Mouse (Mus musculus): ENCODE measurements around the gene Mid1. TPM values are rescaled to one million over a fixed set of nuclear protein-coding genes. Genes with fewer than 3 reads are reported as not detected.

Mid1 gene
- polyA plus RNA-seq, 1 experiment from 2014 or later = 1.1 TPM

DNA sequence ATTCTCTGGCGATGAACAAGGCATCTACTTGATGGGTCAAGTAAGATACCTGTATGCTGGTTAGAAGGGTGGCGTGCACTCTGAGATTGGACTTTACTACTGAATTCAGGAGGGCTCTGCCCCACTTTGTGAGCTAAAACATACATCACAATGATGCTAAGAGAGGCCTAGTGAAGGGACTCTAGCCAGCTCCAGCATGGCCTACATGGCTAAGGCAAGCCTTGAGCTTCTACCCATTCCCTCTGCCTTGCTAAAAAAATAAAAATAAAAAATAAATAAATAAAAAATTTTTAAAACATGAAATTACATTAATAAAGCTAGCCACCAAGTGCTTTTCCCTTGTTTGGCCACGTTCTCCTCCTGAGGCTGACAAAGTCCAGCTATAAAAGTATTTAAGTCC lies 94.5 kb downstream of the Mid1 start, which contains the start of gene 4933400A11Rik:
TSS of gene 4933400A11Rik (minus strand) at position 101 of the 400 bp plus-strand sequence.
- H3K4me2 ChIP-seq = no peak within 1 kb of the TSS
- H3K36me3 ChIP-seq = no peaks in the 10 kb centered on the region
- H3K4me3 ChIP-seq (replicated peaks) = no peak within 1 kb of the TSS
- H3K27ac ChIP-seq = no peak within 1 kb of the TSS
- ATAC-seq (ENCODE audit: low read depth) = no peak
- H3K9me3 ChIP-seq (replicated peaks) = no peaks in the 10 kb centered on the region
- H3K4me1 ChIP-seq (replicated peaks) = no peaks in the 10 kb centered on the region
- no peak within 1 kb of the TSS for H3K9ac ChIP-seq
- 48% methylated on average over 3 of the region's 3 CpGs for WGBS (ENCODE audit: insufficient replicate concordance)
- no peak for DNase-seq
- no peaks in the 10 kb centered on the region for H3K27me3 ChIP-seq

DNA sequence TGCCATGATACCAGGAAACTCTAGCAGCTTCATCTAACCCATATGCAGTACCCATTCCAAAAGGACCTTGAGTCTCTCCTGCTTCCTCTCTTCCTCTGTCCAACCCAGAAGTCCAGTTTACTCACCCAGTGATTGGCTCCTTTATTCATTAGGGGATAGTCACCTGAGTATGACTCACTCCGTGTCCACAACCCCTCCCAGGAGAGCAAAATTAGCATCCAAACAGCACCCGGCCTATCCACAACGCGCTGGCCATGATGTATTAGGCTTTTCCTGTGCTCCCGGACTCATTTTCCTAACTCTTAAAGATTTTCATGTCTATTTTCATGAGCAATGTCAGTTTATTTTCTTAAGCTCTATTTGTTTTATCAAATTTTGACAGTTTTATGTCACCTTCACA lies 104.7 kb downstream of the Mid1 start:
- no peak overlapping the region for H3K4me3 ChIP-seq (replicated peaks)
- 64% methylated on average over 5 of the region's 5 CpGs for WGBS (ENCODE audit: insufficient replicate concordance)
- no peak for DNase-seq

DNA sequence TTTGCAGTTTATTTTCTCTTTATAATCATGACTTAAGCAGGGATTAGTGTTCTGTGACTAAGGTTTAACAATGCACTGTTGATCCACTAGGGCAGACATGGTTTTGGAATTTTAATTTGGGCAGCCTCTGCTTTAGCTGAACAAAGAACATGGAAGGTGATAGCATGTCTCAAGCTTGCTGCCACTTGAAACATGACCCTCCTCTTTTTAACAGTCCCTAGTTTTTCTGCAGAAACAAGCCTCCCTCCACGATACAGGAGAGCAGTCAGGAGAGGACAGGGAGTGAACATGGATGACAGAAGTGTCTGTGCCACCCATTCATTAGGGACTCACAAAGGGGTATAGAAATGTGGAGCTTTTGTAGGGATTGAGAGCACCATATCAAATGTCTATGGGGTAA lies 107.9 kb downstream of the Mid1 start:
- no peak overlapping the region for H3K9ac ChIP-seq
- H3K4me2 ChIP-seq = no peak overlapping the region
- DNase-seq = no peak
- H3K27me3 ChIP-seq = no peaks in the 10 kb centered on the region
- no peak overlapping the region for H3K27ac ChIP-seq
- H3K9me3 ChIP-seq (replicated peaks) = no peaks in the 10 kb centered on the region
- no peak overlapping the region for H3K4me3 ChIP-seq (replicated peaks)
- 52% methylated on average over 1 of the region's 1 CpGs for WGBS (ENCODE audit: insufficient replicate concordance)
- H3K36me3 ChIP-seq = no peaks in the 10 kb centered on the region
- H3K4me1 ChIP-seq (replicated peaks) = no peaks in the 10 kb centered on the region
- ATAC-seq (ENCODE audit: low read depth) = no peak

More for the DNA sequence above, 104.7 kb downstream of the Mid1 start:
- no peaks in the 10 kb centered on the region for H3K4me1 ChIP-seq (replicated peaks)
- no peaks in the 10 kb centered on the region for H3K27me3 ChIP-seq
- ATAC-seq (ENCODE audit: low read depth) = no peak
- H3K4me2 ChIP-seq = no peak overlapping the region
- H3K36me3 ChIP-seq = no peaks in the 10 kb centered on the region
- no peaks in the 10 kb centered on the region for H3K9me3 ChIP-seq (replicated peaks)
- H3K27ac ChIP-seq = no peak overlapping the region
- H3K9ac ChIP-seq = no peak overlapping the region

GRCm38 (mm10) chrX:169794421-169794820 lies 109.4 kb downstream of the Mid1 start:
- no peak for ATAC-seq (ENCODE audit: low read depth)

GRCm38 (mm10) chrX:169794831-169795311 lies 109.9 kb downstream of the Mid1 start:
- DNase-seq (no peak), ATAC-seq (ENCODE audit: low read depth) (no peak)
- Histone ChIP-seq H3K4me3 (replicated peaks) (no peak overlapping the region), H3K9me3 (replicated peaks) (no peaks in the 10 kb centered on the region), H3K27ac (no peak overlapping the region), H3K9ac (no peak overlapping the region), H3K36me3 (no peaks in the 10 kb centered on the region), H3K4me2 (no peak overlapping the region), H3K27me3 (no peaks in the 10 kb centered on the region), H3K4me1 (replicated peaks) (no peaks in the 10 kb centered on the region)
- WGBS (ENCODE audit: insufficient replicate concordance) = 31% methylated on average over 7 of the region's 7 CpGs

More at GRCm38 (mm10) chrX:169794421-169794820, 109.4 kb downstream of the Mid1 start:
- 59% methylated on average over 4 of the region's 4 CpGs for WGBS (ENCODE audit: insufficient replicate concordance)
- Histone ChIP-seq H3K9me3 (replicated peaks) (no peaks in the 10 kb centered on the region), H3K36me3 (no peaks in the 10 kb centered on the region), H3K4me2 (no peak overlapping the region), H3K9ac (no peak overlapping the region), H3K27me3 (no peaks in the 10 kb centered on the region), H3K4me3 (replicated peaks) (no peak overlapping the region), H3K27ac (no peak overlapping the region), H3K4me1 (replicated peaks) (no peaks in the 10 kb centered on the region)
- no peak for DNase-seq

DNA sequence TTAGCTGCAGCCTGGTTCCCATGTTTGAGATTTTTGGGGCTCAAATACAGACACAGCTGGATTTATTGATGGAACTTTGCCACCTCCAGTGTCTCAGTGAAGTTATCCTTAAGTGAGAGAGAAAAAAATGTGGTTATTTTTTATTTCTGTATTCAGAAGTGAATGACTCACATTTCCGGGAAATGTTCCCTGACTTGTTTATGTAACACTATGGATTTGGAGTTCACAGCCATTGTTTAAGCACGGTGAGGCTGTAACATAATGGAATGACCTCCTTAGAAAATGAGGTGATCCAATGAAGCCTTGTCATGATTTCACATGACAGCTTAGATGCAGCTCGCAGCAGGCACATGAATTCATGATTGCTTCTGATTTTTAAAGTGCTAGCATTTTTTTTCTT lies 112.1 kb downstream of the Mid1 start:
- H3K4me2 ChIP-seq = no peak overlapping the region
- H3K4me3 ChIP-seq (replicated peaks) = no peak overlapping the region
- ATAC-seq (ENCODE audit: low read depth) (no peak), DNase-seq (no peak)
- H3K36me3 ChIP-seq = no peaks in the 10 kb centered on the region
- no peak overlapping the region for H3K27ac ChIP-seq
- WGBS (ENCODE audit: insufficient replicate concordance) = 47% methylated on average over 3 of the region's 3 CpGs
- H3K9ac ChIP-seq = no peak overlapping the region
- no peaks in the 10 kb centered on the region for H3K9me3 ChIP-seq (replicated peaks)
- H3K4me1 ChIP-seq (replicated peaks) = no peaks in the 10 kb centered on the region
- no peaks in the 10 kb centered on the region for H3K27me3 ChIP-seq

GRCm38 (mm10) chrX:169798987-169799680 lies 114.1 kb downstream of the Mid1 start:
- Histone ChIP-seq H3K27me3 (no peaks in the 10 kb centered on the region), H3K27ac (no peak overlapping the region), H3K4me3 (replicated peaks) (no peak overlapping the region), H3K4me2 (no peak overlapping the region), H3K9me3 (replicated peaks) (no peaks in the 10 kb centered on the region), H3K4me1 (replicated peaks) (no peaks in the 10 kb centered on the region), H3K36me3 (no peaks in the 10 kb centered on the region), H3K9ac (no peak overlapping the region)
- ATAC-seq (ENCODE audit: low read depth) (no peak), DNase-seq (no peak)
- WGBS (ENCODE audit: insufficient replicate concordance) = 4% methylated on average over 11 of the region's 11 CpGs

GRCm38 (mm10) chrX:169800238-169800637 lies 115.2 kb downstream of the Mid1 start:
- no peaks in the 10 kb centered on the region for H3K4me1 ChIP-seq (replicated peaks)
- no peaks in the 10 kb centered on the region for H3K9me3 ChIP-seq (replicated peaks)

DNA sequence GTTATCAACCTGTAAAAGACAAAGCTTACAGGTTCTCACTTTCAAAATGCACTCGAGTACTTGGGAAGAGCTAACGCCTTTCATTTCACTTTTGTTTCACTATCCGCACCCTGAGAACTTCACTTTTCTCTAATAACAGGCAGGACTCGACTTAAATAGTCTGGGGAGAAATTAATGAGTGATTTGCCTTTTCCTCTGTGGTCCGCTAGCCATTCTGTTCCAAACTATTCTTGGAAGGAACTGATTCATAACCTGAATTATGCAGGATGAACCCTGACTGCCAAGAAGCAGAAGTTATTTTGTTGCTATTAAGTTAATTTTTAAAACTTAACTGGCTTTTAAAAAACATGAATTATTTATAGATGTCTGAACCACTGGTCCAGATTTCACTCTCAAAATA lies 120.8 kb downstream of the Mid1 start:
- no peak overlapping the region for H3K9ac ChIP-seq
- no peak overlapping the region for H3K27ac ChIP-seq
- no peak overlapping the region for H3K4me3 ChIP-seq (replicated peaks)
- no peaks in the 10 kb centered on the region for H3K36me3 ChIP-seq
- H3K4me2 ChIP-seq = no peak overlapping the region
- DNase-seq (no peak), ATAC-seq (ENCODE audit: low read depth) (no peak)
- no peaks in the 10 kb centered on the region for H3K9me3 ChIP-seq (replicated peaks)
- no peaks in the 10 kb centered on the region for H3K27me3 ChIP-seq
- no peaks in the 10 kb centered on the region for H3K4me1 ChIP-seq (replicated peaks)
- 43% methylated on average over 5 of the region's 5 CpGs for WGBS (ENCODE audit: insufficient replicate concordance)

More at GRCm38 (mm10) chrX:169800238-169800637, 115.2 kb downstream of the Mid1 start:
- H3K4me2 ChIP-seq = no peak overlapping the region
- H3K36me3 ChIP-seq = no peaks in the 10 kb centered on the region
- 38% methylated on average over 4 of the region's 4 CpGs for WGBS (ENCODE audit: insufficient replicate concordance)
- H3K27me3 ChIP-seq = no peaks in the 10 kb centered on the region
- H3K27ac ChIP-seq = no peak overlapping the region
- no peak overlapping the region for H3K9ac ChIP-seq
- H3K4me3 ChIP-seq (replicated peaks) = no peak overlapping the region
- ATAC-seq (ENCODE audit: low read depth) (no peak), DNase-seq (no peak)

DNA sequence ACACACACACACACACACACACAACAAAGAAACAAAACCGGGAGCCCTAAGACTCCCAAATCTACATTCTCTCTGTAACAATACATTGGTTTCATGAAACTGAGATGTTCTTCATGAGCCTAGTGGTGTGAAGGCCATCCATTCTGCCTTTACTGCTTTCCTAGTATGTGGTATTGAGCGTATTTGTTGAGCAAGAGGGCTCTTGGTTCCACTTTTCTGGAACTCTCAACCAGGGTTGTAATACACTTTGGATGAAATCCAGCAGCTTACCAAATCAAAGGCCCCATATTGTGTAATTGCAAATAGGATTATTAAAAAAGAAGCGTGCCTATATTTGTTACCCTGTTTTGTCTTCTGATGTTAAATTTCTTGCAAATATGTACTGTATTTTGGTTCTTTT lies 122.7 kb downstream of the Mid1 start:
- Histone ChIP-seq H3K9ac (no peak overlapping the region), H3K27me3 (no peaks in the 10 kb centered on the region), H3K4me1 (replicated peaks) (no peaks in the 10 kb centered on the region), H3K36me3 (no peaks in the 10 kb centered on the region), H3K4me3 (replicated peaks) (no peak overlapping the region), H3K4me2 (no peak overlapping the region), H3K27ac (no peak overlapping the region), H3K9me3 (replicated peaks) (no peaks in the 10 kb centered on the region)
- DNase-seq (no peak), ATAC-seq (ENCODE audit: low read depth) (no peak)
- WGBS (ENCODE audit: insufficient replicate concordance) = 60% methylated on average over 3 of the region's 3 CpGs

DNA sequence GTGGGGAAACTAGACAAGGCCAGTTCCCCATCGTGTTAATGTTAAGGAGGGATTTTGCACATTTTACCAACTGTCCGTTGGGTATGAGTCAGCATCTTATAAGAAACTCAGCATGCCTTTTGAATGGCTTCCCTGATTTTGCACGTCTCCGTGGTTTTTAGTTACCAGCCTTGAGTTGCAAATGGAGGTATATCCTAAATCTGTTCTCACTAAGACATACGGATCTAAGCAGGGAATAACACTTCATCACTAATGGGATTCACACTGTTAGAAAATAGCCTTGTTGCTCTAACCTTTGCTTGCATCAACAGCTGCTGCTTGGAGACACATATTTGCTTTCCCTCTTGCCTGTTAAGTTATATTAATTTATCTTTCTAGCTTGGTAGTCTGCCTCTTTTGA lies 126.3 kb downstream of the Mid1 start:
- Histone ChIP-seq H3K9ac (no peak overlapping the region), H3K4me2 (no peak overlapping the region), H3K4me3 (replicated peaks) (no peak overlapping the region), H3K36me3 (no peaks in the 10 kb centered on the region), H3K9me3 (replicated peaks) (no peaks in the 10 kb centered on the region), H3K4me1 (replicated peaks) (no peaks in the 10 kb centered on the region), H3K27me3 (no peaks in the 10 kb centered on the region), H3K27ac (no peak overlapping the region)
- WGBS (ENCODE audit: insufficient replicate concordance) = 50% methylated on average over 5 of the region's 5 CpGs
- no peak for DNase-seq
- ATAC-seq (ENCODE audit: low read depth) = no peak

GRCm38 (mm10) chrX:169811783-169812182 lies 126.8 kb downstream of the Mid1 start:
- WGBS (ENCODE audit: insufficient replicate concordance) = 44% methylated on average over 2 of the region's 2 CpGs
- no peaks in the 10 kb centered on the region for H3K27me3 ChIP-seq
- no peak overlapping the region for H3K4me2 ChIP-seq
- DNase-seq (no peak), ATAC-seq (ENCODE audit: low read depth) (no peak)
- no peaks in the 10 kb centered on the region for H3K36me3 ChIP-seq
- H3K4me1 ChIP-seq (replicated peaks) = no peaks in the 10 kb centered on the region
- no peak overlapping the region for H3K4me3 ChIP-seq (replicated peaks)
- H3K9ac ChIP-seq = no peak overlapping the region
- no peak overlapping the region for H3K27ac ChIP-seq
- H3K9me3 ChIP-seq (replicated peaks) = no peaks in the 10 kb centered on the region
